Mouse (Mus musculus) lung, postnatal 36 days (tissue): Measurements from ENCODE around the gene Hesx1.

Source experiments
- DNase-seq: peaks from one replicate; pipeline ENCODE4 v3.0.0; 2022; ENCODE audit warnings: mixed read lengths

The Hesx1 gene

DNA sequence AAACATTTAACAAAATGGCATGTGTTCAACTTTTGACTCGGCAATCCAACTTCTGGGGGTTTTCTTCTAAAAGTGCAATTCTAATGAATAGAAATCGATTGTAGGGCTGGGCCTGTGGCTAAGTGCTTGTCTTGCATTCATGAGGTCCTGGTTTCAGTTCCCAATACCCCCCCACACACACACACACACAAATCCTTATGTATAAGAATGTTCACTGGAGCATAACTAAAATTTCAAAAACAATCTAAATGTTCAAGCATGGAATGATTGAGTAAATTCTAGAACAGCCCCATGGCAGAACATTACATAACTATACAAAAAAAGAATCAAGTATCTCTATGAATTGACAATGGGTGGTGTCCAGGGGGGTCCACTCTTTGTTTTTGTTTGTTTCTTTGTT is 23.7 kb downstream of the Hesx1 start:
- no peak for DNase-seq

DNA sequence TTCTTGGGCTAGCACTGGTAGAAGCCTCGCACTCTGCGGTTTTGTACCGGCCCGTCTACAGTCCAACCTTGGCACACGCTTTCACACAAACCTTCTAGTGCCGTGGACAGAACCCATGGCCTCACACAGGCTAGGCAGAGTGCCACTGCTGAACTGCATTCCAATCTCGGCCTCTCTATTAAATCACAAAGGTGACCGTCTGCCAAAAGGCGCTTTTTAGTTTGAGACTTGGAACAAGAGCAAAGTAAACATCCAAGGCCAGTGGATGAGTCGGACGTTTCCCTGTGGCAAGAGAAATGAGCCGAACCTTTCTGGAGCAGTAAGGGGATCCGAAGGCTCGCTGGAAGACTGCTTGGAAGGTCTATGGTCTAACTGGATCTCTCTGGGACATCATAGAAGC is 25.6 kb downstream of the Hesx1 start:
- peak; percentile 67 for DNase-seq

DNA sequence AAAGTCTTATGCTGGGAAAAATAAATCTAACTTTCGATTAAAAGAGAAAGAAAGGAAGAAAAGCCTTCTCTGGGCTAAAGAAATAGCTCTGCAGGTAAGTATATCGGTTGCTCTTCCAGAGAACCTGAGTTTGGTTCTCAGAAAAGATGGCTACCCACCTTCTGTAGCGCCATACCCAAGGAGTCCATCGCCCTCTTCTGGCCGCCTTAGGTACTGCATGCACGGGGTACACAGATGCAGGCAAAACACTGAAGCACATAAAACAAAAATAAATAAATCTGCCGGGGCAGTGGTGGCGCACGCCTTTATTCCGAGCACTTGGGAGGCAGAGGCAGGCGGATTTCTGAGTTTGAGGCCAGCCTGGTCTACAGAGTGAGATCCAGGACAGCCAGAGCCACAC is 28.7 kb downstream of the Hesx1 start:
- peak; percentile 76 for DNase-seq

DNA sequence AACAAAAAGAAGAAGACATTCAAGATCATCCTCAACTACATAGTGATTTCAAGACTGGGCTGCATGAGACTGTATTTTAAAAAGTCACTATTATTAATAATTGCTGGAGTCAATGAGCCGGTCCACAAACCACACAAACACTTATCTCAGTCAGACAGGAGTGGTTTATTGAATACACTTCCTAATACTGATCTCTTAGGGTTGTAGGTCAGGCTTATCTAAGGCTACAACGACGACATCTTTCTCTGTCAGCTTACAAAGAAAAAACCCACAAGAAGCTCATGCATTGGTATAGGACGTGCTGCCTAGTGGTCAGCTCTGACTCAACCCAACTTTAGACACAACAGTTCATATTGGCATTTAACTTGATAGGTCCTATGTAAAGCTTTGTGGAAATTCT is 30.4 kb downstream of the Hesx1 start:
- no peak for DNase-seq

DNA sequence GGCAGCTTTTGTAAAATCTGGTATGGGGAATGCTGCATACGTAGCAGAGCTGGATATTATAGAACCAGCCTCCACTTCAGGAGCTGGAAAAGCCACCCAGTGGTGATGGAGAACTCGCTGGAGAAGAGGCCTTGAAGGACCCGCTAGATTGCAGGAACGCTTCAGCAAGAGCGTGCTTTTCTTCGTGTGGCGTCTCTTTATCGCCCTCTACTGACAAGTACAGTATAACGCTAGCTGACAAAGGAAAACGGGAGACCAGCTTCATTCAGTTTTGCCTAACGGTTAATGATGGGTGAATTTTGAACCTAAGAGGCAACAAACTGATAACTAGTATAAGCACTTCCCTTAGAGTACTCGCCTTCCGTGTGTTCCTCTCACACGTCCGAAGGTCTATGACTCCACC is 35.6 kb downstream of the Hesx1 start:
- DNase-seq = peak; percentile 66

DNA sequence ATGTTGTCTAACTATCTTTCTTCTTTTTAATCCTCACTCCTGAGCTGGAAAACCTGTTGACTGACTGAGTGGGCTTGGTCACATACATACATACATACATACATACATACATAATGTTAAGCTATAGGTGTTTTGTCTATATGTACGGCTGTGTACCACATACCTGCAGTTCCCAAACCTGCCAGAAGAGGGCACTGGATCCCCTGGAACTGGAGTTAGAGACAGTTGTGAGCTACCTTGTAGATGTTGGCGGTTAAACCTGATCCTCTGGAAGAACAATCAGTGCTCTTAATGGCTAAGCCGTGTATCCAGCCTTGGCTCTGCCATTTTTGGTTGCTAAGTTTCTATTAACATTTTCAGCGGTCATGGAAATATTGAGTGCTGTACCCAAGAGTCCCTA is 36.9 kb downstream of the Hesx1 start:
- peak; percentile 90 for DNase-seq

DNA sequence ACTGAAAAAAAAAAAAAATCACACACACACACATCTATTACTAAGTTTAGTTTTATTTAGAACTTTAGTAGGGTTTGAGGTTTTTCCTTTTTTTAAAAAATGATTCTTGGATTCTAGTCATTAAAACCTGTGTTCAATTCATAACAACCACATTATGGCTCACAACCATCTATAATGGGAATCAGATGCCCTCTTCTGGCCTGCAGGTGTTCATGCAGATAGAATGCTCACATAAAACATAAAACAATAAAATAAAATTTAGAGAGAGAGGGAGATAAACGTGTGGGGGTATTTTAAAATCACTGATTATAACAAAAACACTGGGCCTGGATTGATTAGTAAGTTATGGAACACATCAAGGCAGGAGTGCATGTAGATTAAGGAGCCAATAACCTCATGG is 43.3 kb downstream of the Hesx1 start:
- DNase-seq = no peak

DNA sequence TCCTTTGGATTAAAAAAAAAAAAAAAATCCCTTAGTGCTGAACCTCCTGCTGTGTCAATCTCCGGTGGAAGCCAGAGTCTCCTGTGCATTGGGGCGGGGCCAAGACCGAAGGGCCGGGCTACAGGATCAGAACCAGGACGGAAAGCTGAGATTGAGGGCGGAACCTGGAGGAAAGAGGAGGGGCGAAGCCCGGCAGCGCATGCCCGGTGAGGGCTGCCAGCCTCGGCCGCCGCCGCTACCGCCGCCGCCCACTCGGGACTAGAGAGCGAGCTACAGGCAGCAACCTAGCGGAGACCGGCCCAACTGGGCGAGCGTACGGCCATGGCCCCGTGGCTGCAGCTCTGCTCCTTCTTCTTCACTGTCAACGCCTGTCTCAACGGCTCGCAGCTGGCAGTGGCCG is 44.6 kb downstream of the Hesx1 start, which contains the start of gene Il17rd:
Gene Il17rd (plus strand): TSS at position 159 of the 400 bp plus-strand sequence.
- peak; percentile 96 for DNase-seq

DNA sequence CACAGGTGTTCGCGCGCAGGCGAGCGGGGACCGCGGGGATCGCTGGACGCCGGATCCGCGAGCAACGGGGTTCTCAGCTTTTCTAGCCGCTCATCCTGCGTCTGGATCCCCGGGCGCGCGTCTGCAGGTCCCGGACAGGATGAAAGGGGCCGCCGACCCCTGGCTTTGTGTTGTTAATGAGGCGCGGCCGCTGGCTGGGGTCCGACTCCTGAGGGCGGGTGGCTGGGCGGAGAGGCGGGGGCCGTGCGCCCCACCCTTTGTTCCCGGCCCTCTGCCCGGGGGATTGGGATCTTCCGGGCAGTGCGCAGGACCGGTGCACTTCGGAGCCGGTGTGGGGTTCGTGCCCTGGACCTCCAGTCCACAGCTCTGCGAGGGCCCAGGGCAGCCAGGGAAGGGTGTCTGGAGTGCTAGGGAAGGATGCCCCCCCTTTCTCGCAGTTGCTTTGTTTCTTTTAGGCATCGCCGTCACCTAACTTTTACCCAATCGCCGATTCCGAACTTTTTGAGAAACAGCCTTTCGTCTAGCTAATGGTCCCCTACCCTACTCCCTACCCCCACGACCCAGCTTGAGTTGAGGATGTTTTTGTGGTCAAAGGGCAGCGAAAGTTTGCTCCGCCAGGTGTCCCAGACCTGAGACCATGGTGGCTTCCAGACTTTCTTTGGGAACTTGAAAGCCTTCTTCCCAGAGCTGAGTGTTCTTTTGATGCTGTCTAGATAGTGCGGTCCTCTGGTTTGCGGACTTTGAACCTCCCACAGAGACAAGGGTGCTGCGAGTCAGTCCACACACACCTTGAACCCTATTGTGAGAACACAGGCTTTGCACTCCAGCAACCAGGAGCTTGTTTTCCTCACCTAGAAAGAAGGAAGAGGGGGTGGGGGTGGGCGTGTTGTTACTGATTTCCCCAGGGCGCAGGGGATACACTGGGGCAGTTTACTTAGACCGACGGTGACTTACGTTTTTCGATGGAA is 45.3 kb downstream of the Hesx1 start:
- peak; percentile 55 for DNase-seq

DNA sequence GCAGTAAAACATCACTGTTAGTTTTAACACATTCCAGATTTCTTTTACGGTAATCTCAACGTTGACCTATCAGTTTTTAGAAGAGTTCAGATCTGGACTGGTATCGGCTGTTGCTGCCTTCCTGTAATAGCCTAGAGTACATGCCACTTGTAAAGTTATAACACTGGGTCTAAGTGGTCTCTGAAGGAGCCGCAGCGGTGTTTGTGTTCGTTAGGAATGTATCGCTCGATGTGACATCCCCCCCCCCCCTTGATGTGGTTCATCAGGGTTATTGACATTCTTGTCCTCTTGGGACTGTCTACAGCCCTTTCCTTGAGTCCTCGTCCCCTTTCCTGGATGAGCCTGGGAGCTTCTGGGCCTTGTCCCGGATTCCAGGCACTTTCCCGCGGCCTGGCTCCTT is 46.2 kb downstream of the Hesx1 start:
- DNase-seq = no peak

DNA sequence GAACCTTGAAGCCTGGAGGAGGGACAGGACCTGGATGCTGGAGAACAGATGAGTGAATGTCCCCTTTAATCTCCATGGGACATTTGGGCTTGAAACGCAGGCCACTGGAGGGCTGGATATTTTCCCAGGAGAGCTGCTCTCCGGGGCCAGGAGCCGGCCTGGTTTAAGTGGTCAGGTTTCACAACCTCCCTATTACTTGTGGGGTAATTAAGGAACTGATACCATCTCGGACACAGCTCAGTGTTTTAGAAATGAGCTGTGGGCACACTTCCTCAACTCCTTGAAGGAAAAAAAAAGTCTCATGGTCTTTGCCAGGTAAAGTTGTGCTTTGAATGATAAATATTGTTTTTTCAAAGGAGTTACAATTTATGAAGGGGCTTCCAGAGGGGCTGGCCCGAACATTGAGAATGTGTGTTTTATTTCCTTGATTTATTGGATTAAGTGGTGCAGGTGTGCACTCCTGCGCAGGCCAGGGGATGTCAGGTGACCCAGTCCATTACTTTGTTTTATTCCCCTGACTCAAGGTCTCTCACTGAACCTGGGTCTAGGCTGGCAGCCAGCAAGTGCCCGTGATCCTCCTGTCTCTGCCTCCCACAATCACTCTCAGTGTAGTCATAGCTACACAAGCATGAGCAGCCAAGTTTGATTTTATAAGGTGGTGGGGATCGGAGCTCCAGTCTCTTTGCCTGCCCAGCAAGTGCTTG is 48.2 kb downstream of the Hesx1 start:
- DNase-seq = peak; percentile 29

DNA sequence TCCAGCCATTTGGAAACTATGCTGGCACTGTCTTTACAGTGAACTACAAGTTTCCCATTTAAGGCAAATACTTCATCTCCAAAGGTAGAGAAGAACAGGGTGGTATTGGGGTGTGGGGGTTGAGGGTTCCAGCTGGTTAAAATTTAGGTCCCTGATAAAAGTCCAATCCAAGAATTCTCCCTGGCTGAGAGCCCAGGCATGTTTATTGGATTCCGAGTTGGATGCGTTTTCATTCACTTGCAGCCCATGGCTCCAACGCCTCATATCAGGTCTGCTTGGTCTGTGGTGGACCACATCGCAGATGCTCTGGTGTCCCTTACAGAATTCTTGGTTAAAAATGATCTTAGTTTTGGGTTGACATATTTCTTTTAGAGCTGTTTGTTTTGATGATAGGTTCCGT is 49.2 kb downstream of the Hesx1 start:
- no peak for DNase-seq

DNA sequence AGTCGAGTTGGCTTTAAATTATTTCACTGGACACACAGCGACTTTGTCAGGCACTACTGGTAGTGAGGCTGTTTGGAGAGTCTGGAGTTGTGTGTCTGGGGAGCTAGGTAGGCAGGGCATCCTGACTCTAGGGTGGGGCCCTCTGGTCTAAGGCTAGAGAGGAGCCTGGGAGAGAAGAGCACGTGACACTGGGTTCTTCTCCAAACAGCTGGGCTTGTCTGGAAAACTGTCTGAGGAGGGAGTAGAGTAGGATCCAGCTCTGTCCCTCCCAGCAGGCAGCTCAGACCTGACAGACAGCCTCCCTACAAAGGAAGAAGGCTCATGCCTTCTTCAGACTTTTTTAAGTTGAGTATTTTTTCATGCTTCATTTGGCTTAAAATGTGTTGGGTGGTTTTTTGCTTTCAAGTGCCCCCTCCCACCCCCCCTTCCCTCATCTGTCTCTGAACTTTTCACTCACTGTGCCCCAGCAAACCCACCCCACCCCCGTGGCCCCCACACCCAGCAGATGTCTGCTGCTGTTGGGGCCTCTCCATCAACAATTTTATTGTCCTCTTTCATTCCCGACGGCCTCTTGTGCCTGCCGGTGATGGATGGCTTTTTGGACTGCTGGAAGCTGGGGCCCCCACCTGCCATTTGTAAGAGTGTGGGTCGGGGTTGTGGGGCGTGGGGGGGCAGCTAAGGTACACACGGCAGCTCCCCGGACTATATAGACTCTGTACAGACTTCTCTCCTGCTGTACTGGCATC is 50.2 kb downstream of the Hesx1 start:
- DNase-seq = peak; percentile 64

DNA sequence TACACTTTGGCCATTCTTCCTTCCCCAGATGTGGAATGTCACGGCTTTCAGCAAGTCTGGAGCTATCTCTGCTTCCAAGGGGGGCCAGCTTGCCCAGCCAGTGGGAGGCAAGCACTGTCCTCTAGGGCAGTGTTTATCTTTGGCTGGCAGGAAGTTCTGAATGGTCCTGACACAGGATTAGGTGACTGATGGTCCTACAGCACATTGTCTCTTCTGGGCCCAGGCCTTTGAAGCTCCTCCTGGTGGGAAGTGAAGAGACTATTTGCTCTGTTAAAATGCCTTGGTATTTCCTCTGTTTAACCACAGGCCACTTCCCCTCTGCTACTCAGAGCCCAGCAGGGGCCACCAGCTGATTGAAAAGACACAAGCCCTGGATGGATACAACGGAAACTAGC is 50.7 kb downstream of the Hesx1 start:
- DNase-seq = peak; percentile 84

DNA sequence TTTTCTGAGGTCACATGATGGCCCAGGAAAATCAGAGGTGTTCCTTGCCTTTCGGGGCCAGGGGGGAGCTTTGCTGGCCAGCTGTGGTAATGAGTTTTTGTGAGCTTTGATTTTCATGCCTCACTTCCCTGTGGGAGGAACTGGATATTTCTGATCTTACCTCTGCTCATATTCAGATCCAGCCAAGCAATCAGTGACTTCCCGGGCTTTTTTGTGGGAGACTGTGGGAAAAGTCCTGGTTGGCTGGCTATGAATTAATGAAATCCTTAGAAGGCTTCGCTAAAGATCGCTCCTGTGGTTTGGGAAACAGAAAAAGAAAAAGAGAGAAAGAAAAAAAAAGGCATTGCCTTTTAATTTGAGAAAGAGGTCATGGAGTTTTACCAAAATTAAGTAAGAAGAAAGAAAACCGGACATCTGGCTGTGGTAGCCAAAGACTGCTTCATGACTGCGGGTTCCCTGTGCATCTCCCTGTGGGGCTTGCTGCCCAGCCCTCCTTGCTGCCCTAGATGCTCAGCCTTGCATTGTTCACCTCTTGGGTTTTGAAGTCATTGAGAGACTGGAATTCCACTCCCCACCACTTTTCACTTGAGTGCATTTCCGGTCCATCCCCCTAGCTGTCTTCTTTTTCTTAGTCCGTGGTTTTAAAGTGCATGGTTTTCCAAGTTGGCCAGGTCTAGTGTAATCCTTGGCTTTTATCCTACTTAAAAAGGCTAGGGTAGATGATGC is 54.2 kb downstream of the Hesx1 start:
- DNase-seq = no peak

DNA sequence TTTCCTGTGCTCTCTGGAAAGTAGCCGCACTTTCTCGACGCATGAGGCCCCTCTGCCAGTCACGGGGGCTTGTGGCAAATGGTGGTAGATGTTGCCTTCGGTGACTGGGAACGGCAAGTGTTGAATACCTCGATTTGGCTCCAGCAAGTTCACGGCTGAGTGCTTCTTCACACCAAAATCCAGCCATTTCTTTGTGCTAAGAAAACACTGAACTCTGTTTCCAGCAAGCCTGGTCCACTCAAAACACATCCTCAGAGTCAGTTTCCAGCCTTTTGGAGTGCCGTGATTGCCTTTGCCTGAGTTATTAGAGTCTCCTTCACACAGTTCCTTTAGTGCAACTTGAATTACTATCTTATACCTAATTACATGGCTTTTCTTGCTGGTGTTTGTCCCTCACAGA is 55.8 kb downstream of the Hesx1 start:
- DNase-seq = no peak

DNA sequence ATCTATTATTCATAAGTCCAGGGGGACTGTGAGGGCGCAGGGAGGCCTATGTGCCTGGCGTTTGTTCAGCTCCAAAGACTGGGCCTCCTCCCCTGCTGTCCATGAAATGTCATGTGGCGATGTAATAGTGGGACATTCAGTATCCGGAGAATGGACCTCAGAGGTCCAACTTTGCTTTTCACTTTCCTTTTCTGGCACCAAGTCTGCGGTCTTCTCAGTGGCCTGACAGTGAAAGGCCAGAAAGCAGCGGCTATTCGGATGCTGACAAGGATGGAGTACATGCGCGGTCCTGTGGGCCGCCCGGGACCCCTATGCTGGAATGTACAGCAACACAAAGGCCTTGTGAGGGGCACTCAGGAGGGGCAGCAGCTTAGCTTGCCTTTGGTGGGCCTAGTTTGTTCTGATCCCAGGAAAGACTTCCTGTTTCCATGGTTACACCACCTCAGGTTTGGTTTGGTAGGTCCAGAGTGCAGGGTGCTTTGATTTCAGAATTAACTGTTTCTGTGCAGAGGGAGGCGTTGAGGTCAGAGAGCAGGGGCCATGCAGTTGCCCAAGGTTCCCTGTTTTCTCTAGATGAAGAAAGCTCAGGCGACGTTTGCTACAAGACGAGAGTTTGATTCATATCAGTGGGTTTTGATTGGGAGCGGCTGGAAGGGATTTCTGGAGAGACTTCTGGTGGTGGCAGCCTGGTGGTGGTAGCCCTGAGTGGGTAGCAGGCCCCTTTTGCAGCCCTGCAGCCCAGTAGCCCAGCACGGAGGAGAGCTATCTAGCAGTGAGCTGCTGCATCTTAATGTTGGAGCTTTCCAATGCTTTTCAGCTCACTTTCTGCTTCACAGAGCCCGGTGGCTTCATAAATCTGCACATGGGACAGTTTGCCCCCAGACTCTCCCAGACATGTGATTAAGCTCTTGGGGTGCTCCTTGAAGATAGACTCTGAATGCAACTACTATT is 56.6 kb downstream of the Hesx1 start:
- no peak for DNase-seq

DNA sequence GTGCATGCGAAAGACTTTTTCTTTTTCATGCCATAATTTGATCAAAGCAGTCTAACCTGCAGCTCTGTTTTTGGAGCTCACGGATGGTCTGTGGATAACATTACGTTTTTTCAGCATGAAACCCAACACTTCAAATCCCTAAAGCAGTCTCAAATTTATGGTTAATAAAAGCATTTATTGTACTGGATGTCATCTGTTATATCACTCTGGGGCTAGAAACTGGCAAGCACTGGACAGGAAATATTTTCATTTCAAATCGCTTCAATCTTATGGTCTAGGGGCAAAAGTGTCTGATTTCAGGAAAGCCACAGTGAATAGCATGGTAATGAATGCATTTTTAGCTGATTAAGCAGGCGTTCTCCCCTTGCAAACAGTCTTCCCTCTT is 57.3 kb downstream of the Hesx1 start:
- DNase-seq = no peak
